Mouse (Mus musculus) lung, postnatal 36 days (tissue): ENCODE measurements around the gene Olfr66.

Source experiments
- DNase-seq: peaks from one replicate; pipeline ENCODE4 v3.0.0; 2022; ENCODE audit warnings: mixed read lengths

Olfr66 gene

DNA sequence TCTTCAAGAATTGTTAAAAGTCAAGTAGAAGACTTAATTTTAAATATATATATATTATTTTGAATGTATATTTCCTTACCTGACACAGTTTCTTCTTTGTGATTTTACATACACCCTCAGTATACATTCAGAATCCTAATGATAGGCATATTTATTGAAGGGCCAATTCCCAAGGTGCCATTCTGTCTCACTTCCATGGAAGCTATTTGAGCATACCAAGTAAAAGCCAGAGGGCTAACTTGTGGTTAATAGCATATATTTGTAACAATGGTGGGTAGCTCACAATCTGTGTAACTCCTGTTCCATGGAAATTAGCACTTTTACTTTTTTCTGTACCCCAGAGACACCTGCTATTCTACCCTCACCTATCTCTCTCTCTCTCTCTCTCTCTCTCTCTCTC is at the start of gene Olfr66:
TSS of gene Olfr66 (minus strand) at position 101 of the 400 bp plus-strand sequence.
- no peak for DNase-seq

DNA sequence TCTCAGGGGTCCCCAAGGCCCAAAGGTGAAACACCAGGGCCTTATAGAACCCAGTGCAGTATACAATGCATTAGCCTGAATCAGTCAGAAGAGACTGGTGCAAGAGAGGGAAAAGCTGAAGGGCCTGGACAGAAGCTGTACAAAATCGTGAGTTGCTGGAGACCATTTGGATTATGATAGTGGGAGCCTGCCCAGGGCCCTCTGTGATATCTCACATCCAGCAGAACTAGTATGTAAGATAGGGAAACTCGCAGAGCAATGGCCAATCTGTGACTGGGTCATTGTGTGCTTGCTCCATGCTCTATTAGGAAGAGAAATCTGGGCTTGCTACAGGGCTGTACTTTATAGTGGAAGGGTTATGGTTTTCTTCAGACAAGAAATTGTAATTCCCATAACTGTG is 48.2 kb upstream of the Olfr66 start, which contains the start of gene Olfr632:
TSS of gene Olfr632 (plus strand) at position 84 of the 400 bp plus-strand sequence.
- no peak for DNase-seq

DNA sequence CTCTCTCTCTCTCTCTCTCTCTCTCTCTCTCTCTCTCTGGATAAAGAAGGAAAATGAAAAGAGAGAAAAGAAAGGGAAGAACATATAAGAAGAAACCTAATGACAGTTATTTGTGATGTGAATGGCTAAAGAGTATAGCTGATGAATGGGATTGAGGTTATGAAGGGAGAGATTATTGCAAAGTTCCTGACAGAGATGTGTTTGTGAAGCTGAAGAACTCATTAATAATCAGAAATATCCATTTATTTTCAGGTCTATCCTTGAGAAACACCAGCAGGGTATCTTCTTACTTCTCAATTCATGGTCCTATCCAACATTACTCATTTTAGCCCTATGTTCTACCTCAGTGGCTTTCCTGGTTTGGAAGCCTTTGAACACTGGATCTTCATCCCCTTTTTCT is 42.5 kb upstream of the Olfr66 start, which contains the start of gene Olfr631:
TSS of gene Olfr631 (plus strand) at position 301 of the 400 bp plus-strand sequence.
- no peak for DNase-seq

DNA sequence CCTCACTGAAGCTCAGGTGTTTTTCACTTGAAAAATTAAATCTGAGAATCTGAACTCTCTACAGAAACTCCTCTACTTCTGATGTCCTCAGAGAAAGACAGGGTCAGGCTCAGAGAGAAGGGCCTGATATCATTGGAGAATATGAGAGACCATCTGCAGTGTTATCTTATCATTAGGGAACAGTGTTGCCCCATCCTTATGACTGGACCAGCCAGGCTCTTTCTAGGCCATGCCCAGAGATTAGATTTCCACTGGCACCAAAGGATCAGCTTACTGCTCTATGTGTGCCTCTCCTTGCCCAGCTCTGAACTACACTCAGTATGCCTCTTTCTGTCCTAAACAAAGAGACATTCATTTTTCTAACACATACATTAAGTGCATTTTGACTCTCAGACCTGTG is 29.3 kb upstream of the Olfr66 start:
- no peak for DNase-seq

DNA sequence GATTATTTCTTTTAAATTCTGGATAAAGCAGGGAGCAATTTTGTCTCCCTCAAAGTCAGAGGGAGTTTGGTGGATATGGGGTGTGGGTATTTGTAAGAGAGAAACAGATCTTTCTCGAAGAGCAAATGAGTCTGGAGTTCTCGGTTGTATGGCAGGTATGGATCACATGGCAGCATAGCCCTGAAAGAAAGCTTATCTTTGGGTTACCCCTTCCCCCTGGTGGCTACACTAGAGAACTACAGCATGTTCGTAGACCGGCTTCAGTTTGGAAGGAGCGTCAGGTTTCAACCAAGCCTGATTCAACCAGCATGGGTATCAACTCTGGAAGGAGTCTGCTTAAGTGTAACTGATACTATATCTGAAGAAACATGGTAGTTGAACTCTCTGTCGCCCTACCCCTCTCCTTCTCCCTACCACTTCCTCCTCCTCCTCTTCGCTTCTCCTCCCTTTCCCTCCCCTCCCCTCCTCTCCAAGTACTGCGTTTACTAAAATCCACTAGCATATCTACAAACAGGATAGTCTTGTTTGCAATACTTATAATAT is 27.0 kb upstream of the Olfr66 start:
- no peak for DNase-seq

DNA sequence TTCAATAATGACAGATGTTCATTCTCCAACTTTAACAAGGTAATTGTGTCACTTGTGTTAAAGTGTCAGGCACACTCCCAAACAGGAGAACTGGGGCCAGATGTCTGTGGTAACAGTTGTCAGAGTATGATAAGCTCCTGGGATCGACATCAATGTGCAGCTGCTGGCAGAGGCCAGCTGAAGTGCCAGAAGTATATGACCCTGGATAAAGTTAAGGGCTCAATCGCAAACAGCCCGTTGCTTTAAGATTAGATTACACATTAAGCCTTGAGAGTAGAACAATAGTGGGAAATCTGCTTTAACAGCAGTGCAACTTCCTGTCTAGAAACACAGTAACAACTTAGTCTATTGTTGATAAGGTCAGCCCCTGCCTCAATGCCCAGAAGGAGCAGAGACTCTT is 24.0 kb upstream of the Olfr66 start:
- DNase-seq = no peak

DNA sequence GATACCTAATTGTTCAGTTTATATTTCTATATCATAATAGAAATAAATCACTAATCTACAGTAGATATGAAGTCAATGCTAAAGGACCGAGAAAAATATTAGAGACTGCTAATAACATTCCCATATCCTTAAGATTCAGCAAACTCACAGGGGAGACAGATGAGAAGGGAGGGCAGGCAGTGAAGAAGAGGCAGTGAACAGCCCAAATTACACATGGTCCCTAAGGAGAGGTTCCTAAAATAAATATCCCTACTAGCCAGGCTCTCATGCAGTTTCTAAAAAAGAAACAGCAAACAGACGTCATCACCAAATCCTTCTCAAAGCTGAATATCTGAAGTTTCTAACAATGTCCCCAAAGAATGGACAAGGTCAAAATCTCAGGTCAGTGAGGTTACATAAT is 17.1 kb upstream of the Olfr66 start, which contains the start of gene Olfr65:
TSS of gene Olfr65 (plus strand) at position 301 of the 400 bp plus-strand sequence.
- no peak for DNase-seq

DNA sequence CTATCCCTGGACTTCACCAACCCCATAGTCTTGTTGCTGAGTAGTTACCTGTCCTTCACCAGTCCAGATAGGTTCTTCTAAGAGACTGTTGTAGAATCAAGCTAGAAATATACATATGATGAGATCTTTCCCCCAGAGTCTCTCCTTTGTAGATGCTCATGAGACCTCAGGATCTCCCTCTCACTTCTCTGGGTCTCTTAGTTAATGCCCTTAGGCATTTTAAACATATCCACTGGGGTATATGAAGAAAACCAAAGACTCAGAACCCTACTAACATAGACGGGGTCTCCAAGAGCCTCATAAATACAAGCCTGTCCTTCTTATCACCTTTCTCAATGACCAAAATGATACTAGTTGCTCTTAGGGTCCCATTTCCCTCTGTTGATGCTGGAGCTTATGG is 8.3 kb upstream of the Olfr66 start, which contains the start of gene Olfr64:
TSS of gene Olfr64 (minus strand) at position 101 of the 400 bp plus-strand sequence.
- no peak for DNase-seq

DNA sequence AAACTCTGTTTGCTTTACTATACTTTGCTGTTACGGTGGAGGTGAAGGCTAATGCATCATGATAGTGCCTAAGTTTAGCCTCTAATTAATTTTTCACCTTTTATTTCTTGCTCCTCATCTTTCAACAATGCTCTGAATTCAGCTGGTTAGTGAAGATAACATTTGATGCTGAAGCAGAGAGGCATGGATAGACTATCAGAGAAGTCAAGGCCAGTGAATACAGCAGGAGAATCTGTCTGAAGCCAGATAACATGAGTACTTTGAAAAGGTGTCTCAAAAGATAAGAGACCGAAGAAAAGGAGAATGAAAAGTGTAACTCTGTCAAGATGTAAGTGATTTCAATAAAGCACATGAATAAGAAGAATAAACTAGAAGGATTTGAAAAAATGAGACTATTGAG is 9.0 kb downstream of the Olfr66 start:
- DNase-seq = no peak

DNA sequence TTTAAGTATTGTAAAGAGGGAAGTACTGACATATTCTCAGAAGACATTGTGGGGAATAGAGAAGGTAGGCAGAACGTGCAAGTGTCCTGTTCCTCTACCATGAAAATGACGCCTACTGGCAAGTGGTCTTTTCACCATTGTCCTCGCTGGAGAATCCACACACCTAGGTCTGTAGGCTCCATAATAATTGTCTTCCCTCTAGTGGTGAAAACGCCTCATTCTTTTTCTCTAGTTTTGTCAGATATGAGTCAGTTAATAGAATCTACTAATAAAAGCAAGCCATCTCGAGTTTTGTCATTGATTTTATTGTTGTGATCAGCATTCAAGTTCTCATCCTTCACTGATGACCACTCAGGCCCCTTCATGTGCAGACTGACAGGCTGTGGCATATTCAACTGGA is 11.6 kb downstream of the Olfr66 start:
- DNase-seq = no peak

DNA sequence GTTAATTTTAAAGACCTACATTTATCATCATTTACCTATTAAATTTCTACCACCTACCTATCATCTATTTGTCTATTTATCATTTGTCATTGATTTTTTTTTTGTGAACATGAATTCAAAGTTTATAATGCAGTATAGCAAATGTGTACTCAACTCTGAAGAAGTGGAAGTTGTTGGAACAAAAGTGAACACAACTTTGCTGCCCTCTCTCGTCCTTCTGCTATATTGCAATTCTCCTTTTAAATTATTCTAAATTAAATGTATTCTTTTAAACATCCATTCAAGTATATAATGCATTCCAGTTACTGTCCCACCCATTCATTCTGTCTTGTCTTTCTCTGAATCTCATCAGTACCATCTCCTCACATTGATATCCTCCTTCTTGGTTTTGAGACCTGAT is 13.0 kb downstream of the Olfr66 start:
- DNase-seq = no peak

DNA sequence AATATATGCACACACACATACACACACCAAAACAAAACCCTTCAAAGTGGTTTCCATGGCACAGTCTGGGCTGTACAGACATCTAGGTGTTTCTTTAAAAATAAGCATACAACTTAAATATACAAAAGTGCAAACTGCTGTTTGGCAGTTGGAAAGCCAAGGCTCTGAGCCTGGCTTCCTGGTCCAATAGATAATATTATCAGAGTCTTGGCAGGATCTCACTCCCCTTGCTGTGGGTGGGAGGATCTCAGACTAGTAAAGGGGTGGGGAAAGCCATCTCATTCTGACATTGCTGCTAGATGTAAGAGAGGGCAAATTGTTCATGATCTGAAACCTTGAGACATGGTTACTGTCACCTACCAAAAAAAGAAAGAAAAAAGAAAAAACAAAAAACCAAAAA is 15.4 kb downstream of the Olfr66 start:
- DNase-seq = no peak

DNA sequence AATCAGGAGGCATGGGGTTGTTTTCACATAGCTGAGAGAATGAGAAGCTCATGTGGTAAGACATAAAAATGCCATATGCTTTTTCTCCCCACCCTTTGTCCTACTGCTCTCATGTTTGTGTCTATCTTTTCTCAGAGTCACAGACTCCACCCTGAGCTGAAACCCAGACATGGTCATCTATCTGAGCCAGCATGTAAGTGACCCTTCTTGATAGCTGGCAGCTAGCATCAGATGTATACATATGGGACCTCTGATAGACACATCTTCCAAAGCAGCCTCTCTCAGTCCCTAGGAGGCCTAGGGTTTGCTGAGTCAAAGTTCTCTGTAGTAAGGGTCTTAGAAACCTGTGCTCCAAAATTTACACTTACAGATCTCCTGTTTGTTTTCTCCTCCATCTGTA is 20.3 kb downstream of the Olfr66 start:
- DNase-seq = no peak

DNA sequence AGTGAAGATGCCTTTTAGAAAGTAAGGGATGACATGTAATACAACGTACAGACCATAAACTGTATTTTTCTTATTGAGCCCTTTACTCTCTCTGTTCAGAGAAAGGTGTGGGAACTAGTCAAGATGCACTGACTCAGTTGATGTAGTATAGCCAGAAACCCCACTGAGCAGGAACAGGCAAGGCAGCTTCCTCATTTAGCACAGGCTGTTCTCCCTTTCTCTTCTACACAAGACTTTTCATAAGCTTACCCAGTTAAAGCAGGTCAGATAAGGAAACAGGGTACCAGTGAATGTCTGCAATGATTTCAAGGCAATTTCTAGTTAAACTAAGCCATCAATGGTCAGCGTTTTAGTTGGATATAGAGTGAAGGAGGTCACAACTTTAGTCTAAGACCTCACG is 24.5 kb downstream of the Olfr66 start:
- no peak for DNase-seq

DNA sequence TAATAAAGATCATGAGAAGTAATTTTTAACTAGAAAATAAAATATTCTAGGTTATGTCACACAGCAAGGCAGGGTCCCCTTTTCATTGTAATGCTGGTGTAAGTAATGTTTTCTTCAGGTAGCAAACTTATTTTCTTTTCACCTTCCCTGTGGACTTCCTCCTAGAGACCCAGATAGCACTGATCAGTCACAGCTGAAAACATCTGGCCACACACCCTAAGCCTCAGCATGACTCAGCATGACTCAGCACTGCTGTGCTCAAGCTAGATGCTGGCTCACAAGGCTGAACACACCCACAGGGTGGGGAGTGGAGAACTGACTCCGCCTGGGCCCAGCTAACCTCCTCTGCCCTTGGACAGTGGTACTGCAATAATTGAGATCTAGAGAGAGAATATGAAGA is 25.2 kb downstream of the Olfr66 start:
- DNase-seq = peak; percentile 1

DNA sequence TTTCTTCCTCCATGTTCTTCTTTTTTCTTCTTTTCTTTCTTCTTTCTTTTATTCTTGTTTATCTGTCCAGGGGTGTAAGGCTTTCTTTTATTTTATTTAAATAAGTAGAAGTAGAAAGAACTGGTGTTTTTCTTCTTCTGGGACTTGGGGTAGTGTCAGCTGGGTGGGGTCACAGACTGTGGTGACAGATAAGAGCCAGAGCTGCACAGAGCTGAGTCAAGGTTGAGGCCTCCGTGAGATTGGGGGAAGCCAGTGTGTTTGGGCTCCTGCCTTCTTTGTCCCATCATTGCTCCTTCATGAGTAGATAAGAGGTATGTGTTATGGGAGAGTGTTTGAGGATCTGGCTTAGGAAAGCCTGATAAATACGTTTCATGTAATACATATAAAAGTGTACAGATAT is 27.0 kb downstream of the Olfr66 start:
- no peak for DNase-seq

DNA sequence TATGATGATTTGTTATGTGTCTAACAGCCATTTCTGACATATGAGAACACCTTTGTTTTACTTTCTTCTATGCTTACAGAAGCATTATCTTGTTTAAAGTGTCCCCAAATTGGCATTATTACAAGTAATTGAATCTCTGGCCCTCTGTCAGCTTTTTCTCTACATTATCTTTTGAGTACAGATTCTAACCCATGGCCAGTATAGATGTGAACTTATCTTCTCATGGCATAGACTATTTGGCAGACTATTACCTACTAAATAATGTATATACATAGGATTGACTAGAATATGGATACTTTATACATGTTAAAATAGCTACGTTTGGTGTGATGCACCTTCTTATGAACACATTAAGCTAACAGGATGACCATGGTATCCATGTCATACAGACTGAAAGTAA is 31.4 kb downstream of the Olfr66 start:
- DNase-seq = no peak

DNA sequence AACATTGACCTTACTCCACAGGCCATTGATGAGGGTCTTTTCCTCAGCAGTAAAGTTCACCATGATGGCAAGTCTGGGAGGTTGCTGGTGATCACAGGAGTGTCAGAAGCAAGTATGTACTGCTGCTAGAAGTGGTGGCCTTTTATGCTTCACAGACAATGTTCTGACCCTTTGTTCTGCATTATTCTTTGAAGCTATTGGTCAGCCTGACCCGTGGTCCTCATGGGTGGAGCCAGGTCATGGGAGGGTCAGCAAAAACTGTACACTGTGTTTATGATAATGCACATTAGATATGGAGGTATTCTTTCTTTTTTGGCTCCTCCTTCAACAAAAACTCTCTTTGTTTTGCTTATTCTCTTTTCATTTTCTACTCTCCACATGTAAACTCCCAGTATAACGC is 33.0 kb downstream of the Olfr66 start, which contains the start of gene Hbb-y:
TSS of gene Hbb-y (minus strand) at position 127 of the 400 bp plus-strand sequence.
- no peak for DNase-seq

DNA sequence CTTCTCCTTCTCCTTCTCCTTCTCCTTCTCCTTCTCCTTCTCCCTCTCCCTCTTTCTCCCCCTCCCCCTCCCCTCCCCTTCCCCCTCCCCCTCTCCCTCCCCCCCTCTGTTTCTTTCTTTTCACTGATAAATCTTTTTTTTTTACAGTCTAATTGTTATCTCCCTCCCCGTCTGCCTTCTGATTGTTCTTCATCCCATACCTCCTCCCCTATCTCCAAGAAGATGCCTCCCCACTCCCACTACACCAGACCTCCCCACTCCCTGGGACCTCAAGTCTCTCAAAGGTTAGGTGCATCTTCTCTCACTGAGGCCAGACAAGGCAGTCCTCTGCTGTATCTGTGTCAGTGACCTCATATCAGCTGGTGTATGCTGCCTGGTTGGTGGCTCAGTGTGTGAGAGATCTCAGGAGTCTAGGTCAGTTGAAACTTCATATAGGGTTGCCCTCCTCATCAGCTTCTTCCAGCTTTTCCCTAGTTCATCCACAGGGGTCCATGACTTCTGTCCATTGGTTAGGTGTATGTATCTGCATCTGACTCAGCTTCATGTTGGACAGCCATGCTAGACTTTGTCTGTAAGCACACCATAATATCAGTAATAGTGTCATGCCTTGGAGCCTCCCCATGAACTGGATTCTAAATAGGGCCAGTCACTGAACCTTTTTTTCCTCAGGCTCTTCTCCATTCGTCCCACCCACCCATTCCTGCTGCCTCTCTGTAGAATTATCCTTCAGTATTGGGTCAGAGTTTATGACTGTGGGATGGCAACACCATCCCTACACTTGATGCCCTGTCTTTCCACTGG is 41.3 kb downstream of the Olfr66 start:
- no peak for DNase-seq

DNA sequence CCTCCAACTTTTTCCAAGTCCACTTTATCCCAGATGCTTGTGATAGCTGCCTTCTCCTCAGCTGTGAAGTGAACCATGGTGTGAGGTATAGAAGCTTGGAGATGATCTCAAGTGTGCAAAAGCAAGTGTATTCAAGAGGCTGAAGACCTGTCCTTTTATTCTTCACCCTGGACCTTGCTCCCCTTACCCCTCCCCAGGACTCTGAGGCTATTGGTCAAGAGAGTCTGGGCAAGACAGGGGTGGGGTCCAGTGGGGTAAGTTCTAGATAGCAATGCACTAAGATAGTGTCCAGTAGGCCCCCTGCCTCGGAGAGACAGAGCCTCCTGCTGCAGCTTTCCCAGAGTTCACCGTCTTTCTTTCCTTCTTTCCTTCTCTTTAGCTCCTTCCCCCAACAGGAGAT is 43.0 kb downstream of the Olfr66 start, which contains the start of gene Hbb-bh1:
TSS of gene Hbb-bh1 (minus strand) at position 131 of the 400 bp plus-strand sequence.
- DNase-seq = no peak

DNA sequence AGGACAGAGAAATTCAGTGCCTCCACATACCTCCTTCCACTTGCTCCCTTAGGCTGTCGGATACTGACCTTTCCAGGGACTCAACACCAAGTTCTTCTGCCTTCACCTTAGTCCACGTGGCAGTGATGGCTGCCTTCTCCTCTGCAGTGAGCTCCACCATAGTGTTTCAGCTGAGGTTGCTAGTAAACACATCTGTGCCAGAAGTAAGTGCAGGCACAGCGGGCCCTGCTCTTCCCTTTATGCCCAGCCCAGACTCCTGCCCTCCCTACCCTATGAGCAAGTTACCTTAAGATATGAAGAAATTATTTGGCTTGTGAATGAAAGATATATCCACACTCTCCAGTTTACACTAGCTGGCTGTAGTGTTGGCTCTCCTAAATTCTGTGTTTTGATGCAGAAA is 45.8 kb downstream of the Olfr66 start, which contains the start of gene Hbb-bh2:
TSS of gene Hbb-bh2 (minus strand) at position 253 of the 400 bp plus-strand sequence.
- DNase-seq = no peak
